Mouse (Mus musculus) gastrocnemius, postnatal 14 days (tissue): ENCODE data around the gene Plekhm3. TPM values are rescaled to one million over a fixed set of nuclear protein-coding genes. Genes with fewer than 3 reads are reported as not detected.

ENCODE experiments used
- DNase-seq: peaks from one replicate; pipeline ENCODE4 v3.0.0; 2021; ENCODE audit warnings: mixed read lengths
- intact Hi-C: fragments of 180-260 bp; cut with DNase I; formaldehyde crosslinking; loops from one replicate; pipeline ENCODE4 v1.15.1; 2025; ENCODE audit warnings: low total_unique reads
- total RNA-seq, 2 experiments: library from RNA; stranded (reverse); gene quantifications; 2 replicates each; pipeline ENCODE4 v1.2.3; 2021

Gene Plekhm3
- total RNA-seq, 2 experiments from 2014 or later: 3.9 to 5.1 TPM

DNA sequence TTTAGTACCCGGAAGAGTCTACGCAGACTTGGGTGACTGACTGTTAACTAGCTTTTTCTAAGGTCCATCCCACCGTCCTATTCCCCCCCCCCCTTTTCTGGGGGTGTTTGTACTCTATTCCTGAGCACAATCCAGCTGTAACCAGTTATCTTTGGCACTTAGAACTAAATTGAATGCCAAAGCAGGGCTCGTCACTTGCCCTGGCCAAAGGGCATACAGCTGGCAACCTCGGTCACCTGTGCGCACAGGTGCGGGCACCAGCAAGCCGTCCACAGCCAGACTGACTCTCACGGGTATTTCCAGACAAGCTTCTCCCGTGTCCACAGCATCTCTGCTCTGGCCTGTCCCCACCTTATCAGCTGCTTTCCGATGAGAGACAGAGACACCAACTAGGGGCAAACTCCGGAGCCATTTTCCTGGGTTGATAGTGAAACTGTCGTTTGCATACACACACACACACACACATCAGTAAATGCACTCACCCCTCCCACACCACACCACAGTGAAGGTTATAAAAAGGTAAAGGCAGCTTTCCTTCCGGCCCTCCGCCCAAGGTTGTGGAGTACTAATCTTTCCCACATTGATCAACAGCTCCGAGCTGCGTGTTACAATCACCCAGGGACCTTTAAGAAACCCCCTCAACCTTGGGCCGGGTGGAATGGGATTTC lies 213.7 kb downstream of the Plekhm3 start:
- intact Hi-C loops: no loop called here
- DNase-seq: no peak

- DNase-seq: no peak
- intact Hi-C loops: loop anchor here (5.0 kb wide), 1 partner anchor 179 kb away; no protein-coding TSS in a partner anchor
Observed at GRCm38 (mm10) chr1:64738661-64739082, 218.0 kb downstream of the Plekhm3 start.

GRCm38 (mm10) chr1:64738180-64738555 lies 218.5 kb downstream of the Plekhm3 start:
- no peak for DNase-seq
- intact Hi-C loops: loop anchor here (5.0 kb wide), 1 partner anchor 179 kb away; no protein-coding TSS in a partner anchor

- intact Hi-C loops: loop anchor here (5.0 kb wide), 1 partner anchor 180 kb away; no protein-coding TSS in a partner anchor
- DNase-seq: peak; percentile 96
Observed at GRCm38 (mm10) chr1:64737502-64738179, 219.0 kb downstream of the Plekhm3 start, which contains the start of gene Fzd5. Gene Fzd5 (minus strand): TSS chr1:64737751.

DNA sequence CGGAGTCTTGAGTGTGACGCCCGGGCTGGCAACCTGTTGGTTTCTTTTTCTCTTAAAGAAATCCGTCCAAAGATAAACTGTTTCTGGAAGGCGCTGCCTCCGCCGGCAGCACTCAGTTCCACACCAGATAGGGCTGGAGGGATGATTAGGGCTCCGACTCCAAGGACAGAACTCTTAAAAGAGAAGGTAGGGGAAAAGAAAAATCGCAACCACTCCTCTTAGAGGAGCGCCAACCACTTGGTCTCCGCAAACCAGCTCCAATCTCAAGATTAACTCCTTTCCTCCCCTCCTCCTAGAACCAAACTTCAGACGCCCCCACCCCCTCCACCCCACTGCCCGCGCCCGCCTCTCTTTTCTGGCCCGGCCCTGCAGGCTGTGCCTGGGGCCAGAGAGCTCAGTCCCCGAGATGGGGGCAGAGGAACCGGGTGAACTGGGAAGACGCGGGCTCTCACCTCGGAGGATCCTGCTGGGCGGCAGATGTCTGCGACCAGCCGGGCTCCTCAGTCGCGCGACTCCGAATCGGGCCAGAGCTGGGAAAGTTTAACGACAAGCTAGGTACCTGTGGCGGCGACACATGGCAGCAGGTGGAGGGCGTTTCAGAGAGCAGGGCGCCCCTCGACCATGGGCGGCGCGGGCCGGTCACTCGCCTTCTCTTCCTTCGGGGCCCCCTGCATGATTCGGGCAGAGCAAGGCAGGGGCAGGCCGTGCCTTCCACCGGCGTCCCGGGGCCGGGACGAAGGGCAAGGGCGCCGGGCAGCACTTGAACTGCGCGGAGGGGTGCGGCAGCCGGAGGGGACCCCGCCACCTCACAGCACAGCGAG lies 219.7 kb downstream of the Plekhm3 start:
- peak; percentile 38 for DNase-seq
- intact Hi-C loops: loop anchor here (5.0 kb wide), 1 partner anchor 180 kb away; no protein-coding TSS in a partner anchor

Other genes with a start within 250 kb of the Plekhm3 start
- gene Fzd5, start 219.1 kb downstream of the Plekhm3 start, total RNA-seq: 1 to 10 TPM; 1.6 to 1.8 TPM
- gene Akr1cl, start 75.9 kb upstream of the Plekhm3 start, total RNA-seq: not detected
- gene Cryge, start 94.3 kb upstream of the Plekhm3 start, total RNA-seq: not detected
- not detected for gene Crygd, start 106.6 kb upstream of the Plekhm3 start, total RNA-seq
- gene Crygc, start 116.9 kb upstream of the Plekhm3 start, total RNA-seq: not detected
- gene Crygb, start 125.5 kb upstream of the Plekhm3 start, total RNA-seq: not detected
- gene Cryga, start 146.5 kb upstream of the Plekhm3 start, total RNA-seq: not detected
- not detected for gene Gm28845, start 162.7 kb upstream of the Plekhm3 start, total RNA-seq
- gene D630023F18Rik, start 166.4 kb upstream of the Plekhm3 start, total RNA-seq: not detected
- 10 to 100 TPM; 39.9 to 51.1 TPM for gene Idh1, start 229.7 kb upstream of the Plekhm3 start, total RNA-seq
- 1 to 10 TPM; 8.5 to 8.9 TPM for gene Pikfyve, start 229.9 kb upstream of the Plekhm3 start, total RNA-seq